Mouse (Mus musculus) brain, adult 10 weeks (tissue): ENCODE results near the gene Wnk3. TPM values are rescaled to one million over a fixed set of nuclear protein-coding genes. Genes with fewer than 3 reads are reported as not detected.

Experiments
- polyA plus RNA-seq: library from polyadenylated mRNA; stranded (reverse); fragments of 350-450 nt; fragmentation: Illumina TruSeq; extraction: RNeasy Lipid Tissue Mini Kit (QIAGEN cat#74804); gene quantifications from one replicate; pipeline ENCODE4 v1.2.3, GENCODE M21; 2015; ENCODE audit warnings: low read depth, low replicate concordance

Gene Wnk3
- 18.0 TPM for polyA plus RNA-seq

DNA sequence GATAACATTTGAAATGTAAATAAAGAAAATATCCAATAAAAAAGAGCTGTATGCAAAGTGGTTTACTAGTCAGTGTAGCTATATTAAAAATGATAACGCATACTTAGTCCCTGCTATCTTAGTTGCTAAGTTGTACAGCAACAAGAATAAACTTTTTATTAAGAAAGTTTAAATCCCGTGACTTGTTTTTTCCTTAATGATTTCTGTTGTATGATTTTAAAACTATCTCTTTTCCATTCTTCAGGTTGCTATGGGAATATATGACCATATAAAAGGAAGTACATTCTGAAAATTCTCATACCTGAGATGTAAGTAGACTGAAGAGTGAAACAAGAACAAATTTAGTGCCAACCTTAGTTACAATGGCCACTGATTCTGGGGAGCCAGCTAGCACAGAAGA, at the start of gene Wnk3:
Gene Wnk3 (plus strand): TSS at position 301 of the 400 bp plus-strand sequence.

DNA sequence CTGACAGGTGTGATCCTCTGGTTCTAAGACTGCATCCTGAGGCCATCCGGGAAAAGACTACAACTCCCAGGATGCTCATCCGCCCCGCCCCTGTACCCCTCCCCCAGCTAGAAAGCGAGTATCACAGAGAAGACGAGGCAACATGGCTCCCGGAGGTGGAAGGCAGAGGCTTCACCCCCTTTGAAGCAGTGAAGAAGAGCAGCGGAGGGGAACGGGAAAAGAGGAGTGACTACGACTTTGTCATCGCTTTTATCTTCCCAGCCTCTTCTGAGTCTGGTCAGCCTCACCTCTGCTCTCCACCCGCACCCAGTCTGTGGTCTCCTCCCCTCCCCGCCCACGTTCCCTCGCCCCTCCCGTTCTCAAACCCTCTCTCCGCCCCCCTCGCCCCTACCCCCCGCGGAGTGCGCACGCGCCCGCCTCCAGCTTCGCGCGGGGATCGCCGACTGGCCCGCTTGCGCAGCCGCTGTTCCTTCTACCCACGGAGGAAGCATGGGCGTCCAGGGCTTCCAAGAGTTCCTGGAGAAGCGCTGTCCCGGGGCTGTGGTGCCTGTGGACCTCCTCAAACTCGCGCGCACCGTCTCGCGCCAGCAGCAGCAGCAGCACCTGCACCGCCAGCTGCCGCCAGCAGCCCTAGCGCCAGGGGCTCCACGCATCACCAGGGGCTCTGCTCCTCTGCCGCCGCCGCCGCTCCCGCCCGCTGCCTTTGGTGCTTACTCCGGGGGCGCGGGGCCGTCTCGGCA, 146.1 kb downstream of the Wnk3 start, which contains the start of gene Fam120c:
Gene Fam120c (plus strand): TSS at position 415 of the 740 bp plus-strand sequence.

Other genes starting within 250 kb of the Wnk3 start
- gene Gnl3l, start 180.8 kb upstream of the Wnk3 start, polyA plus RNA-seq = 119 TPM
- gene Fgd1, start 151.9 kb upstream of the Wnk3 start, polyA plus RNA-seq = 7.8 TPM
- 71.6 TPM for gene Tsr2, start 101.5 kb upstream of the Wnk3 start, polyA plus RNA-seq
- 19.8 TPM for gene Fam120c, start 146.1 kb downstream of the Wnk3 start, polyA plus RNA-seq